Mouse (Mus musculus) hindbrain, embryonic 10.5 days (tissue): ENCODE measurements around the gene Polr2g. TPM values are rescaled to one million over a fixed set of nuclear protein-coding genes. Genes with fewer than 3 reads are reported as not detected.

Experiments
- polyA plus RNA-seq: library from polyadenylated mRNA; unstranded; fragments of >200 nt; fragmentation: Nextera tagmentation; extraction: Ambion mirVana; gene quantifications from 2 replicates; pipeline ENCODE4 v1.2.1, GENCODE M21; 2016

The Polr2g gene
- polyA plus RNA-seq, 1 experiment from 2014 or later, result 189 TPM

Other genes starting within 250 kb of the Polr2g start
- gene Slc22a8, start 207.3 kb downstream of the Polr2g start, polyA plus RNA-seq, result 0.09 and 0.21 TPM in 2 replicates
- 0.14 and 0.16 TPM in 2 replicates for gene Slc22a6, start 180.5 kb downstream of the Polr2g start, polyA plus RNA-seq
- 0.05 TPM in 2 replicates for gene Chrm1, start 134.8 kb downstream of the Polr2g start, polyA plus RNA-seq
- gene Slc3a2, start 75.2 kb downstream of the Polr2g start, polyA plus RNA-seq, result 128 and 146 TPM in 2 replicates
- 112 and 115 TPM in 2 replicates for gene Wdr74, start 62.8 kb downstream of the Polr2g start, polyA plus RNA-seq
- 2.8 and 2.9 TPM in 2 replicates for gene 1700092M07Rik, start 57.9 kb downstream of the Polr2g start, polyA plus RNA-seq
- 95.6 and 106 TPM in 2 replicates for gene Stx5a, start 57.2 kb downstream of the Polr2g start, polyA plus RNA-seq
- 233 and 249 TPM in 2 replicates for gene Nxf1, start 41.5 kb downstream of the Polr2g start, polyA plus RNA-seq
- 185 and 220 TPM in 2 replicates for gene Tmem223, start 27.6 kb downstream of the Polr2g start, polyA plus RNA-seq
- 51.7 and 54.4 TPM in 2 replicates for gene Tmem179b, start 24.1 kb downstream of the Polr2g start, polyA plus RNA-seq
- 43.8 and 44.2 TPM in 2 replicates for gene Taf6l, start 12.2 kb downstream of the Polr2g start, polyA plus RNA-seq
- 7.2 and 8.3 TPM in 2 replicates for gene Zbtb3, start 4.0 kb upstream of the Polr2g start, polyA plus RNA-seq
- gene Ttc9c, start 20.8 kb upstream of the Polr2g start, polyA plus RNA-seq, result 52.0 and 67.5 TPM in 2 replicates
- 4.1 and 4.5 TPM in 2 replicates for gene Hnrnpul2, start 21.4 kb upstream of the Polr2g start, polyA plus RNA-seq
- gene AC129217.1, start 31.2 kb upstream of the Polr2g start, polyA plus RNA-seq, result 0.31 TPM in 1 of 2 replicates, not detected in the other
- gene Bscl2, start 38.9 kb upstream of the Polr2g start, polyA plus RNA-seq, result 55.8 and 64.3 TPM in 2 replicates
- gene Gng3, start 40.6 kb upstream of the Polr2g start, polyA plus RNA-seq, result 66.7 and 140 TPM in 2 replicates
- 0.44 and 0.47 TPM in 2 replicates for gene Lrrn4cl, start 52.2 kb upstream of the Polr2g start, polyA plus RNA-seq
- gene Ubxn1, start 72.9 kb upstream of the Polr2g start, polyA plus RNA-seq, result 201 and 202 TPM in 2 replicates
- gene Uqcc3, start 82.3 kb upstream of the Polr2g start, polyA plus RNA-seq, result 57.9 and 62.5 TPM in 2 replicates
- 111 and 112 TPM in 2 replicates for gene Lbhd1, start 85.2 kb upstream of the Polr2g start, polyA plus RNA-seq
- not detected in 2 replicates for gene Gm49403, start 85.4 kb upstream of the Polr2g start, polyA plus RNA-seq
- gene 1810009A15Rik, start 90.3 kb upstream of the Polr2g start, polyA plus RNA-seq, result 139 and 159 TPM in 2 replicates
- 0.22 TPM in 1 of 2 replicates, not detected in the other for gene Gm49416, start 90.3 kb upstream of the Polr2g start, polyA plus RNA-seq
- 56.4 and 60.3 TPM in 2 replicates for gene Ints5, start 94.4 kb upstream of the Polr2g start, polyA plus RNA-seq
- 113 and 125 TPM in 2 replicates for gene Ganab, start 99.5 kb upstream of the Polr2g start, polyA plus RNA-seq
- 63.1 and 78.0 TPM in 2 replicates for gene B3gat3, start 121.8 kb upstream of the Polr2g start, polyA plus RNA-seq
- gene Rom1, start 130.8 kb upstream of the Polr2g start, polyA plus RNA-seq, result 3.4 and 4.2 TPM in 2 replicates
- gene Eml3, start 131.0 kb upstream of the Polr2g start, polyA plus RNA-seq, result 21.3 and 24.9 TPM in 2 replicates
- 178 and 184 TPM in 2 replicates for gene Mta2, start 143.3 kb upstream of the Polr2g start, polyA plus RNA-seq
- gene Tut1, start 155.3 kb upstream of the Polr2g start, polyA plus RNA-seq, result 39.3 and 41.2 TPM in 2 replicates
- 402 and 497 TPM in 2 replicates for gene Eef1g, start 168.5 kb upstream of the Polr2g start, polyA plus RNA-seq
- gene Ahnak, start 190.7 kb upstream of the Polr2g start, polyA plus RNA-seq, result 8.1 and 11.0 TPM in 2 replicates